Mouse (Mus musculus) ES-Bruce4 (cell line): Measurements from ENCODE around the gene Arid1b.

ENCODE experiments used
- CTCF ChIP-seq: IDR thresholded peaks from one replicate; pipeline ENCODE4 v1.8.1; 2011; ENCODE audit warnings: low read depth, low read length
- POLR2A ChIP-seq: IDR thresholded peaks from one replicate; pipeline ENCODE4 v1.8.1; 2011; ENCODE audit warnings: low read length; ENCODE audit not compliant: insufficient read depth

DNA sequence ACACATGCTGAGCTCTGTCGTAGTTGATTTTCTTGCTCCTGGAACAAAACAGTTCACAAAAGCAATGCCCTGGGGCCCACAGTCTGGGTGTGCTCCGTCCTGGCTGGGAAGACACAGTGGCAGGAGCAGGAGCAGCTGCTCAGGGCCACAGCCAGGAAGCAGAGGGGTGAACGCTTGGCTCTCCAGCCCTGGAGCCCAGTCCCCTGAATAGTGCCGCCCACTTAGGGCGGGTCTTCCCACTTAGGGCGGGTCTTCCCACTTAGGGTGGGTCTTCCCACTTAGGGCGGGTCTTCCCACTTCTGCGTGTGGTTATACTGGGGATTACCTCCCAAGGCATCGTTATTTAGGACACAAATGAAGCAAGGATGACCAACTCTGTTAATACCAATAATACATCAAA, 264.8 kb downstream of the Arid1b start:
- TF ChIP-seq POLR2A (no peak), CTCF (no peak)
